Mouse (Mus musculus) heart, postnatal 0 days (tissue): ENCODE results near the gene Mycbp2.

ENCODE experiments used
- CTCF ChIP-seq: IDR thresholded peaks from 2 replicates; pipeline ENCODE4 v1.5.1; 2016; ENCODE audit warnings: antibody characterized with exemption, control low read depth, low read depth
- EP300 ChIP-seq: IDR thresholded peaks from 2 replicates; pipeline ENCODE4 v1.6.1; 2016; ENCODE audit warnings: antibody characterized with exemption, low read depth

DNA sequence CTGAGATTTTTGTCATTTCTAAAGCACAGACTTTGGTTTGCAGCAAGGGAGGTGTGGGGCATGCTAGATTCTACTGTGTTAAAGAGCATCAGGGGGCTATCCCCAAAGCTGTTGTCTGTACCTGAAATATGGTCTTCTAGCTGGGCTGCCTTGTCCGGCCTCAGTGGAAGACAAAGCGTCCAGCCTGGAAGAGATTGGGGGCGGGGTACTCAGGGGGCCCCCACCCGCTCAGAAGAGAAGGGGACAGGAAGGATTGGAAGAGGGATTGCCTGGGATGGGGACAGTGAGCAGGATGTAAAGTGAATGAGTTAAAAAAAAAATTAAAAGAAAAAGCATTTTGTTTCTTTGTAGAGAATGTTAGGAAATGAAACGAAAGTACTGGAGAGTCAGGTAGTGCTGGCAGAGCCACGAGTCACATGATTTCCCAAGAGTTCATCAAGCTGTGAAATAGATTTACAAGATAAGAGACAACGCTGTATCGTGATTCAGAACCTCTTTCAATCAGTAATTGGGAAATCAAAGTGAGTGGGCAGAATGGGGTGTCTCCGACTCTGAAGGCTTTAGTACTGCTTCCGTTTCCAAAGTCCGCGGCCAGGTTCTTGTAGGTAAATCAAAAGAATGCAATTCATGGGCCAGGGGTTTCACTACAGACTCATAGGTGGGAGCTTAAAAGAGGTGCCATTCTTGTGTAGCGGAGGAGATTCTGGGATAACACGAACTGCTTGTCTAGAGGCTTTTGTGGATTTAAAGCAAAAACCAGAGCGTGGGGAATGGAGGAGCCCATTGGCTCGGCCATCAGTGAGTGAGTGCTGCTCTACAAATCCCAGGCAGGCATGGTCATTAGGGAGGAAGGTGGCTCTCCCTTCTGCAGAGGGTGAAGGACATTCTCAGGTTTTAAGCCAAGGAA is 268.4 kb downstream of the Mycbp2 start:
- no peak for TF ChIP-seq CTCF
- TF ChIP-seq EP300 = no peak
